Mouse (Mus musculus): ENCODE results near the gene Ndst2.

GRCm38 (mm10) chr14:20724043-20724442 is 10.3 kb downstream of the Ndst2 start:
- TF ChIP-seq CTCF (IDR thresholded peaks at IDR 0.05; ENCODE audit: low read depth, low read length), result peak; percentile 68
- TF ChIP-seq GATA2 (IDR thresholded peaks at IDR 0.05; ENCODE audit: borderline replicate concordance, low read depth, low read length), result no peak
- no peak for TF ChIP-seq GATA1 (IDR thresholded peaks at IDR 0.05; ENCODE audit: borderline replicate concordance, low read length)
- TF ChIP-seq POLR2AphosphoS5 (IDR thresholded peaks at IDR 0.05; ENCODE audit: insufficient replicate concordance, low read depth, low read length), result no peak
